Comparison of ENCODE assay signal across 9 mouse cellular contexts in genomic region chr1:78008811-78009410, GRCm38 (mm10).
DNase-seq lines count a peak whose midpoint lies in the region; ATAC-seq and TF ChIP-seq lines count a peak whose summit lies in the region.
"Had no signal": no experiment of that assay in that cellular context is flagged by ENCODE, and none has a peak within 500 bp of the region (broad histone marks: within the 10 kb centered on the region; RNA-seq: fewer than 3 reads in every experiment).

No protein-coding gene starts in this region.

- H3K4me2 ChIP-seq in liver, embryonic 11.5 days: no peak overlapping the region
- H3K4me2 ChIP-seq in embryonic facial prominence, embryonic 11.5 days (ENCODE audit: low read depth, low read length): no peak overlapping the region
- H3K4me2 ChIP-seq in limb, embryonic 14.5 days (replicated peaks; ENCODE audit: low read depth, low read length, severe bottlenecking): peak overlapping the region; percentile 35
- H3K4me2 ChIP-seq: neural tube, embryonic 12.5 days had no signal

- H3K9me3 ChIP-seq in liver, embryonic 11.5 days (ENCODE audit: control insufficient read depth, low read length): no peaks in the 10 kb centered on the region
- no peaks in the 10 kb centered on the region for H3K9me3 ChIP-seq in embryonic facial prominence, embryonic 11.5 days (replicated peaks; ENCODE audit: control insufficient read depth, low read length)
- H3K9me3 ChIP-seq in limb, embryonic 14.5 days (ENCODE audit: control insufficient read depth, low read length): no peaks in the 10 kb centered on the region
- H3K9me3 ChIP-seq: neural tube, embryonic 12.5 days had no signal

- no peak overlapping the region for H3K9ac ChIP-seq in liver, embryonic 11.5 days (ENCODE audit: low read depth, low read length)
- H3K9ac ChIP-seq in embryonic facial prominence, embryonic 11.5 days (replicated peaks; ENCODE audit: low read length): no peak overlapping the region
- H3K9ac ChIP-seq in limb, embryonic 14.5 days (ENCODE audit: low read depth, low read length, severe bottlenecking): no peak overlapping the region
- H3K9ac ChIP-seq: neural tube, embryonic 12.5 days had no signal

- WGBS in liver, embryonic 11.5 days: 31% methylated on average over 16 of the region's 16 CpGs
- WGBS in embryonic facial prominence, embryonic 11.5 days: 38% methylated on average over 16 of the region's 16 CpGs
- 9% methylated on average over 16 of the region's 16 CpGs for WGBS in limb, embryonic 14.5 days

- H3K4me3 ChIP-seq in liver, embryonic 11.5 days (ENCODE audit: low read depth, low read length): no peak overlapping the region
- no peak overlapping the region for H3K4me3 ChIP-seq in embryonic facial prominence, embryonic 11.5 days (ENCODE audit: low read depth, low read length)
- no peak overlapping the region; the same call in 1 of the 2 replicates for H3K4me3 ChIP-seq in limb, embryonic 14.5 days (replicated peaks; ENCODE audit: low read length)
- H3K4me3 ChIP-seq: neural tube, embryonic 12.5 days had no signal

- H3K27ac ChIP-seq in liver, embryonic 11.5 days (ENCODE audit: low read depth, low read length): no peak overlapping the region
- no peak overlapping the region for H3K27ac ChIP-seq in embryonic facial prominence, embryonic 11.5 days (replicated peaks; ENCODE audit: low read depth, low read length)
- H3K27ac ChIP-seq in limb, embryonic 14.5 days (replicated peaks; ENCODE audit: low read depth, low read length): no peak overlapping the region
- H3K27ac ChIP-seq: neural tube, embryonic 12.5 days had no signal

- TF ChIP-seq POLR2A in limb, embryonic 14.5 days (IDR thresholded peaks at IDR 0.05; ENCODE audit: borderline replicate concordance, extremely low read depth, insufficient read depth, insufficient read length): no peak

- H3K27me3 ChIP-seq in liver, embryonic 11.5 days (replicated peaks; ENCODE audit: control insufficient read depth, insufficient read depth, low read length): no peaks in the 10 kb centered on the region
- H3K27me3 ChIP-seq in embryonic facial prominence, embryonic 11.5 days (ENCODE audit: control insufficient read depth, insufficient read depth, low read length): no peaks in the 10 kb centered on the region
- H3K27me3 ChIP-seq in limb, embryonic 14.5 days (ENCODE audit: control insufficient read depth, insufficient read depth, low read length): no peaks in the 10 kb centered on the region
- H3K27me3 ChIP-seq: neural tube, embryonic 12.5 days had no signal

- no peak for ATAC-seq in liver, embryonic 11.5 days (replicated peaks; ENCODE audit: low FRiP score)
- ATAC-seq in embryonic facial prominence, embryonic 11.5 days (replicated peaks; ENCODE audit: insufficient number of reproducible peaks, low FRiP score, low TSS enrichment, low read depth): no peak
- ATAC-seq in limb, embryonic 14.5 days (ENCODE audit: low FRiP score, low read depth): peak; percentile 67

- no peaks in the 10 kb centered on the region for H3K4me1 ChIP-seq in liver, embryonic 11.5 days (replicated peaks; ENCODE audit: control insufficient read depth, insufficient read depth, low read length)
- H3K4me1 ChIP-seq in embryonic facial prominence, embryonic 11.5 days (ENCODE audit: control insufficient read depth, insufficient read depth, low read length): no peaks in the 10 kb centered on the region; the same call in 1 of the 2 replicates
- peaks cover 16% of the 10 kb centered on the region for H3K4me1 ChIP-seq in limb, embryonic 14.5 days (ENCODE audit: control insufficient read depth, insufficient read depth, low read length)
- H3K4me1 ChIP-seq: neural tube, embryonic 12.5 days had no signal

- peak; percentile 6 for DNase-seq in cerebellum, adult 18-20 months
- DNase-seq in cerebellum, adult 9-10 months: no peak
- DNase-seq in liver: peak; percentile 9
- DNase-seq in liver, embryonic 11.5 days (ENCODE audit: low spot score): no peak
- DNase-seq in embryonic facial prominence, embryonic 11.5 days (ENCODE audit: low spot score): peak; percentile 82
- peak; percentile 79 for DNase-seq in limb, embryonic 14.5 days (ENCODE audit: low spot score)
- peak; percentile 64 for DNase-seq in testis, postnatal 10 days (ENCODE audit: low spot score)
- no peak for DNase-seq in layer of hippocampus, adult 18-20 months (ENCODE audit: low spot score in 2 of 2)

- H3K36me3 ChIP-seq in liver, embryonic 11.5 days (ENCODE audit: control insufficient read depth, insufficient read depth, low read length): no peaks in the 10 kb centered on the region
- no peaks in the 10 kb centered on the region for H3K36me3 ChIP-seq in embryonic facial prominence, embryonic 11.5 days (replicated peaks; ENCODE audit: control insufficient read depth, insufficient read depth, low read depth, low read length)
- H3K36me3 ChIP-seq in limb, embryonic 14.5 days (ENCODE audit: control insufficient read depth, insufficient read depth, low read length): no peaks in the 10 kb centered on the region
- H3K36me3 ChIP-seq: neural tube, embryonic 12.5 days had no signal

Comparison
In these comparisons a context has a peak if more than half of its experiments do, and no peak if none do; other contexts are left out.
1. DNase-seq: peak in cerebellum, adult 18-20 months (2 of 2), liver (single experiment), embryonic facial prominence, embryonic 11.5 days (single experiment), limb, embryonic 14.5 days (single experiment) and testis, postnatal 10 days (single experiment); none in cerebellum, adult 9-10 months (single experiment), liver, embryonic 11.5 days (single experiment) and layer of hippocampus, adult 18-20 months (0 of 2).